Comparison of ENCODE assay signal across 7 mouse cellular contexts in the genomic region with DNA sequence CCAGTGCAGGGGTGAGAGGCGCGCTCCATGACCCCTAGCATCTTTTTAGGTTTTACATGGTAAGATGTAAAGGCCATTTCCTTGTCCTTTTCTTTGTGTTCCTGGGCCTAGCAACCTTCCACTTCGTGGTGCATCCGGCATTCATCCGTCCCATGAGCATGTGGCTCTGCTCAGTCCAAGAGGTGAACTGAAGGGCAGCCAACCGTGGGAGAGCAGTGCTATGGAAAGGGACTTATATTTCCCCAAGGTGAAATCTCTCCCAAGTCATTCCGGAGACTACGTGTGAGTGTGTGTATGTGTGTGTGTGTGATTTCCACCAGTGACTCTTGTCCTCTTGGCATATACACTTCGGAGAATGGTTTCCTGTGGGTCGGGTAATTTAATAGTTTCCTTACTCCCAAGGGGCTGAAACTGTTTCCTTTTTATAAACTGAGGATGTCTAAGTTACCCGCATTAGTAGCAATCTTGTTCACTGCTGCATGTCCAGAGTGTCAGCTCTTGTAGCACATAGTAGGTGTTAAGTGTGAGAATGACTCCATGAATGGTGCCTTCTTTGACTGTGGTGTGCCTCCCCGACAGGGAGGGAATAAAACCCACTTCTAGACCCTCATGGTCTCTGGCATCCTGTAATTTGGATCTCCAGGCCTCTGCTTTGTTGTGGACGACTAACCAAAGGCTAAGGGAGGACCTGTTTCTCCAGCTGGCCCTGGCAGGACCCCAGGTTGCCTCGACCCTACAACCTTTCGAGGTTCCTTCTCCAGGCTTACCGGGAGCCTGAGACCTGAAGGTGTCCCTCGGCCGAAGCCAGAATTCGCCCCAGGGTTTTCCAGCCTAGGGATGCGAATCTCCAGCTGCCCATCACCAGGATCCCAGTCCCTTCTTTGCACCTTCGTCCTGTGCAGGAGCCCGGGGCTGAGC. TPM values are rescaled to one million over a fixed set of nuclear protein-coding genes. Genes with fewer than 3 reads are reported as not detected.
DNase-seq lines count a peak whose midpoint lies in the region; ATAC-seq lines count a peak whose summit lies in the region.

No protein-coding gene starts in this region.

- peak; percentile 11; the same call in 1 of the 2 replicates for ATAC-seq in kidney, embryonic 16.5 days (ENCODE audit: low FRiP score, low TSS enrichment)
- ATAC-seq in neural tube, embryonic 13.5 days (ENCODE audit: low read depth) = no peak
- no peak for ATAC-seq in inflammation-experienced regulatory T-cells, adult 6 months

- WGBS in kidney, embryonic 16.5 days = 11% methylated on average over 22 of the region's 22 CpGs
- 23% methylated on average over 22 of the region's 22 CpGs for WGBS in neural tube, embryonic 13.5 days

- peak overlapping the region; percentile 92 for H3K27ac ChIP-seq in kidney, embryonic 16.5 days (ENCODE audit: low read length)
- H3K27ac ChIP-seq in neural tube, embryonic 13.5 days (replicated peaks) = peak overlapping the region; percentile 99

- H3K9ac ChIP-seq in kidney, embryonic 16.5 days (replicated peaks; ENCODE audit: low read length) = peak overlapping the region; percentile 97
- H3K9ac ChIP-seq in neural tube, embryonic 13.5 days = peak overlapping the region; percentile 100

- no peaks in the 10 kb centered on the region for H3K9me3 ChIP-seq in kidney, embryonic 16.5 days (ENCODE audit: low read length)
- H3K9me3 ChIP-seq in neural tube, embryonic 13.5 days = no peaks in the 10 kb centered on the region

- H3K4me2 ChIP-seq in kidney, embryonic 16.5 days (replicated peaks; ENCODE audit: low read depth, low read length) = peak overlapping the region; percentile 65
- peak overlapping the region; percentile 88 for H3K4me2 ChIP-seq in neural tube, embryonic 13.5 days

- H3K4me3 ChIP-seq in kidney, embryonic 16.5 days (ENCODE audit: low read length) = peak overlapping the region; percentile 82
- peak overlapping the region; percentile 88 for H3K4me3 ChIP-seq in neural tube, embryonic 13.5 days

- peaks cover 37% of the 10 kb centered on the region for H3K4me1 ChIP-seq in kidney, embryonic 16.5 days (ENCODE audit: insufficient read depth, low read length)
- peaks cover 40% of the 10 kb centered on the region for H3K4me1 ChIP-seq in neural tube, embryonic 13.5 days (replicated peaks)

- peak; percentile 44 for DNase-seq in right cerebral cortex, postnatal 4 days
- no peak for DNase-seq in right cerebral cortex, postnatal 14 days
- DNase-seq in heart, adult 18-20 months = peak; percentile 23 to 32
- DNase-seq in right cerebral cortex, postnatal 25 days = no peak

- peaks cover 4% of the 10 kb centered on the region; the same call in 1 of the 2 replicates for H3K36me3 ChIP-seq in kidney, embryonic 16.5 days (ENCODE audit: insufficient read depth, low read length)
- H3K36me3 ChIP-seq in neural tube, embryonic 13.5 days = 0 out of 2 replicates have a peak, but pooled peaks cover 5% of the 10 kb centered on the region

- no peaks in the 10 kb centered on the region for H3K27me3 ChIP-seq in kidney, embryonic 16.5 days (ENCODE audit: insufficient read depth, low read length)
- H3K27me3 ChIP-seq in neural tube, embryonic 13.5 days = no peaks in the 10 kb centered on the region

RNA-seq across cellular contexts. Expression of gene 2700081O15Rik, which starts 1.2 kb away (rescaled TPM):
- total RNA-seq in heart, adult 18-20 months (2021) = 10 to 100 TPM; 11.5 to 11.8 TPM
- polyA plus RNA-seq in kidney, embryonic 16.5 days (2015; fragmentation: Nextera tagmentation; extraction: Ambion mirVana) = 4.8 and 5.4 TPM in 2 replicates
- polyA plus RNA-seq in neural tube, embryonic 13.5 days (2015; fragmentation: Nextera tagmentation; extraction: Ambion mirVana) = 16.5 and 17.0 TPM in 2 replicates
- under 1 TPM; 0.10 to 0.23 (median 0.15) TPM for polyA plus RNA-seq in inflammation-experienced regulatory T-cells, adult 6 months (2017; shearing (Covaris generic))

RNA-seq across cellular contexts. Expression of gene Spindoc, which starts 33.4 kb away (rescaled TPM):
- total RNA-seq in heart, adult 18-20 months (2021) = 10 to 100 TPM; 12.9 to 14.9 TPM
- polyA plus RNA-seq in kidney, embryonic 16.5 days (2015; fragmentation: Nextera tagmentation; extraction: Ambion mirVana) = 33.2 and 35.7 TPM in 2 replicates
- 29.1 and 29.2 TPM in 2 replicates for polyA plus RNA-seq in neural tube, embryonic 13.5 days (2015; fragmentation: Nextera tagmentation; extraction: Ambion mirVana)
- polyA plus RNA-seq in inflammation-experienced regulatory T-cells, adult 6 months (2017; shearing (Covaris generic)) = 1 to 10 TPM; 2.8 to 4.4 (median 3.6) TPM

Comparison
In these comparisons a context has a peak if more than half of its experiments do, and no peak if none do; other contexts are left out.
1. DNase-seq: peak in right cerebral cortex, postnatal 4 days (single experiment) and heart, adult 18-20 months (2 of 2); none in right cerebral cortex, postnatal 14 days (single experiment) and right cerebral cortex, postnatal 25 days (single experiment).